Mouse (Mus musculus) C2C12 (cell line): ENCODE data around the gene Mydgf. TPM values are rescaled to one million over a fixed set of nuclear protein-coding genes. Genes with fewer than 3 reads are reported as not detected.
A peak's percentile ranks its signal among the peaks of the same experiment; 100 is the strongest.

ENCODE experiments used
- H3K27me3 ChIP-seq: one replicate; pipeline ENCODE4 v1.6.1; 2011; ENCODE audit not compliant: control insufficient read depth, insufficient read depth, insufficient read length
- H3K36me3 ChIP-seq: one replicate; pipeline ENCODE4 v1.6.1; 2011; ENCODE audit not compliant: control insufficient read depth, insufficient read depth
- H3K4me3 ChIP-seq: one replicate; pipeline ENCODE4 v1.5.1; 2011; ENCODE audit warnings: mild to moderate bottlenecking, control low read depth; ENCODE audit not compliant: poor library complexity, insufficient read depth, severe bottlenecking
- H3K79me2 ChIP-seq: one replicate; pipeline ENCODE4 v1.6.1; 2011; ENCODE audit not compliant: control insufficient read depth, insufficient read depth
- H3K79me3 ChIP-seq: one replicate; pipeline ENCODE4 v1.6.1; 2011; ENCODE audit warnings: low read depth, control low read depth
- H3ac ChIP-seq: one replicate; pipeline ENCODE3; 2011; ENCODE audit warnings: low read depth; ENCODE audit not compliant: control insufficient read depth, insufficient read length
- CEBPB ChIP-seq: IDR thresholded peaks from one replicate; pipeline ENCODE4 v1.6.1; 2011; ENCODE audit warnings: low read depth, mild to moderate bottlenecking, control low read depth, moderate library complexity
- CTCF ChIP-seq: IDR thresholded peaks from one replicate; pipeline ENCODE4 v1.5.1; 2011; ENCODE audit not compliant: control insufficient read depth, insufficient read depth, insufficient read length
- FOSL1 ChIP-seq: IDR thresholded peaks from one replicate; pipeline ENCODE4 v1.8.0; 2011; ENCODE audit warnings: mild to moderate bottlenecking, low read length; ENCODE audit not compliant: poor library complexity, insufficient read depth, severe bottlenecking
- MAX ChIP-seq: IDR thresholded peaks from one replicate; pipeline ENCODE4 v1.6.1; 2011; ENCODE audit warnings: mild to moderate bottlenecking, control low read depth
- MYOD1 ChIP-seq: IDR thresholded peaks from one replicate; pipeline ENCODE4 v1.6.1; 2011; ENCODE audit warnings: low read depth; ENCODE audit not compliant: control insufficient read depth, insufficient read length
- MYOG ChIP-seq: IDR thresholded peaks from one replicate; pipeline ENCODE4 v1.6.1; 2011; ENCODE audit not compliant: control insufficient read depth, insufficient read length; ENCODE audit errors: extremely low read depth
- USF1 ChIP-seq: IDR thresholded peaks from one replicate; pipeline ENCODE4 v1.6.1; 2011; ENCODE audit warnings: low read depth, mild to moderate bottlenecking, control low read depth, moderate library complexity
- polyA plus RNA-seq: library from polyadenylated mRNA; unstranded; fragments of >200 nt; fragmentation: generic; extraction: Trizol; gene quantifications from one replicate; pipeline ENCODE4 v1.2.1, GENCODE M21; 2012; ENCODE audit warnings: missing spikeins

Mydgf gene
- polyA plus RNA-seq, 1 experiment = 106 TPM

GRCm38 (mm10) chr17:56208821-56209220, 25.1 kb upstream of the Mydgf start:
- Histone ChIP-seq H3K4me3 (no peak overlapping the region), H3K27me3 (no peaks in the 10 kb centered on the region), H3ac (no peak overlapping the region), H3K79me3 (no peaks in the 10 kb centered on the region), H3K79me2 (peaks cover 13% of the 10 kb centered on the region), H3K36me3 (peaks cover 64% of the 10 kb centered on the region)
- TF ChIP-seq CTCF (no peak), USF1 (no peak), MYOG (no peak), MYOD1 (no peak), MAX (no peak)

- H3K36me3 ChIP-seq = peaks cover 71% of the 10 kb centered on the region
- no peak for TF ChIP-seq USF1
- no peak for TF ChIP-seq CEBPB
- TF ChIP-seq CTCF = no peak
- TF ChIP-seq MYOD1 = no peak
- no peak for TF ChIP-seq MYOG
- TF ChIP-seq FOSL1 = no peak
- TF ChIP-seq MAX = no peak
Measured at GRCm38 (mm10) chr17:56207963-56208530, 24.3 kb upstream of the Mydgf start.

GRCm38 (mm10) chr17:56206986-56207674, 23.4 kb upstream of the Mydgf start:
- H3K4me3 ChIP-seq = no peak overlapping the region
- peaks cover 78% of the 10 kb centered on the region for H3K36me3 ChIP-seq
- no peaks in the 10 kb centered on the region for H3K79me2 ChIP-seq
- no peaks in the 10 kb centered on the region for H3K27me3 ChIP-seq
- no peak overlapping the region for H3ac ChIP-seq
- H3K79me3 ChIP-seq = no peaks in the 10 kb centered on the region
- TF ChIP-seq FOSL1 (no peak), MAX (no peak), CEBPB (no peak), CTCF (no peak), USF1 (no peak), MYOG (no peak), MYOD1 (no peak)

More at GRCm38 (mm10) chr17:56207963-56208530, 24.3 kb upstream of the Mydgf start:
- H3K27me3 ChIP-seq = no peaks in the 10 kb centered on the region
- no peak overlapping the region for H3K4me3 ChIP-seq
- H3K79me3 ChIP-seq = no peaks in the 10 kb centered on the region
- H3ac ChIP-seq = no peak overlapping the region
- H3K79me2 ChIP-seq = peaks cover 7% of the 10 kb centered on the region

- no peak overlapping the region for H3ac ChIP-seq
- H3K27me3 ChIP-seq = no peaks in the 10 kb centered on the region
- H3K79me2 ChIP-seq = no peaks in the 10 kb centered on the region
- H3K36me3 ChIP-seq = peaks cover 75% of the 10 kb centered on the region
- H3K79me3 ChIP-seq = no peaks in the 10 kb centered on the region
- TF ChIP-seq MAX = no peak
- TF ChIP-seq CEBPB = no peak
- TF ChIP-seq CTCF = no peak
- H3K4me3 ChIP-seq = no peak overlapping the region
Measured at GRCm38 (mm10) chr17:56206276-56206884, 22.7 kb upstream of the Mydgf start.

GRCm38 (mm10) chr17:56203729-56204128, 20.0 kb upstream of the Mydgf start:
- H3ac ChIP-seq = no peak overlapping the region
- H3K4me3 ChIP-seq = no peak overlapping the region
- TF ChIP-seq USF1 (no peak), CTCF (peak; percentile 6)
- H3K79me2 ChIP-seq = no peaks in the 10 kb centered on the region
- no peaks in the 10 kb centered on the region for H3K79me3 ChIP-seq
- H3K36me3 ChIP-seq = peaks cover 60% of the 10 kb centered on the region
- H3K27me3 ChIP-seq = no peaks in the 10 kb centered on the region

GRCm38 (mm10) chr17:56202476-56202875, 18.8 kb upstream of the Mydgf start:
- no peak for TF ChIP-seq MAX
- TF ChIP-seq MYOD1 = no peak
- peak; percentile 37 for TF ChIP-seq FOSL1
- TF ChIP-seq CEBPB = no peak
- TF ChIP-seq MYOG = no peak
- no peaks in the 10 kb centered on the region for H3K79me2 ChIP-seq
- peak overlapping the region; percentile 31 for H3ac ChIP-seq
- no peaks in the 10 kb centered on the region for H3K79me3 ChIP-seq
- H3K27me3 ChIP-seq = no peaks in the 10 kb centered on the region
- H3K4me3 ChIP-seq = no peak overlapping the region
- peaks cover 61% of the 10 kb centered on the region for H3K36me3 ChIP-seq
